Mouse (Mus musculus) embryonic stem cell, embryonic (primary cell): ENCODE measurements around the gene Mdga2.

Experiments used
- CTCF ChIA-PET, 4 experiments: fragments of 300-600 bp in 2 of 4; fragments of 350-600 bp in 2 of 4; sonication (Branson Sonifier 250); formaldehyde crosslinking; loops; one replicate each; lab custom pipeline; 2022; ENCODE audit warnings: inconsistent platforms in 2 of 4; lab: Charles Lee
- POLR2A ChIA-PET, 4 experiments: fragments of 300-600 bp in 2 of 4; fragments of 350-600 bp in 2 of 4; sonication (Branson Sonifier 250); formaldehyde crosslinking; loops; one replicate each; lab custom pipeline; 2022; ENCODE audit warnings: antibody characterized with exemption in 4 of 4, inconsistent platforms in 1 of 4; lab: Charles Lee

Mdga2 gene

DNA sequence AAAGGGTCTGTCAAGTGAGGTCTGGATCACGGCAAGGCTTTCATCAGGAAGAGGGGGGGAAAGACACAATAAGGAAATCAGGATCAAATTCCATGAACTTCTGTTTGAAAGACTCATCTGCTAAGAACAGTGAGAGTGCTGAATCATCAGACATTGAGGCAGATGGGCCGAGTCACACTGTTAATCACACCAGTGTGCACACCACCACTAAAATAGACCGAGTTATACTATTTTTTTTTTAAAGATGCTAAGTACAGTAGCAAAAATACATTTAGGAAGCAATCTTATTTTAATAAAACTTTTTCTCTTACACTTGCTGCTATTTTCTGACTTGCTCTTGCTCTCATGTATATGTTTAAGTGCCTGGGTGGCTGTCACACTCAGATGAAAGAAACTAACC lies 382.0 kb downstream of the Mdga2 start:
- ChIA-PET POLR2A (interaction anchor here in 1 of 4 experiments (0.6 kb wide), 1 partner anchor 311 kb away, joined by 3 read pairs; no protein-coding TSS in a partner anchor), CTCF (no interaction called here)

DNA sequence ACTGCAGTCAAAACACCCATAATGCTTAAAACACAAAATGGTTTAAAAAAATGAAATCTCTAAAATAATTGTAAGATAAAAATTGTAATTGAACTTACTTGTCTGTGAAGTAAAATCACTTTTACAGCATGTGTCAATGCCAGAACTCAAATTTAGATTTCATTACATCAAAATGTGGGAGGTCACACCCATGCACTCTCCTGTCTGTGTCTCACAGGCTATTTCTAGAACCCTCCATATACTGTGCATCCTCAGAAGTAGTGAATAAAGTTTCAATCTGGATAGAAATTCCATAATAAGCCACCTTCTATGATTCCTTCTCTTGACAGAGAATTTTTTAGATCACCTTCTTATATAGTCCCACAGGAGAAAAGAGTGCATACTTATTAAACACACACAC lies 466.7 kb downstream of the Mdga2 start:
- POLR2A ChIA-PET: no interaction called here

DNA sequence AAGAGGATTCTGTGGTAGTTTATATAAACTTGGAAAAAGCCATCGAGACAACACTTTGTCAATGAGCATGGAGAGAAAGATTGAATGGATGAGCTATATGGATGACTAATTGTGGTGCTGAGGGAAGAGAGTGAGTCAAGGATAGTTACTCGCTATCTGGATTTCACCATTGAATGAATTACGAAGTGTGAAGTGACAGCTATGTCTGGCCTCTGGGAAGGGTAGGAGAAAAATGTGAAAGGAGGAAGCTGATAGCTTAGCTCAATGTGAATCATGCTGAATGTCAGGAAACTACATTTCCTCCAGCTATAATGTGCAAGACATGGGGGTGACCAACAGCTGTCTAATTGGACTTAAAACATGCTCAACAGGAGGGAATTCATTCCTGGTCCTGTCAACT lies 487.8 kb downstream of the Mdga2 start:
- ChIA-PET POLR2A (no interaction called here), CTCF (no interaction called here)

More for the DNA sequence above, 466.7 kb downstream of the Mdga2 start:
- CTCF ChIA-PET: no interaction called here

DNA sequence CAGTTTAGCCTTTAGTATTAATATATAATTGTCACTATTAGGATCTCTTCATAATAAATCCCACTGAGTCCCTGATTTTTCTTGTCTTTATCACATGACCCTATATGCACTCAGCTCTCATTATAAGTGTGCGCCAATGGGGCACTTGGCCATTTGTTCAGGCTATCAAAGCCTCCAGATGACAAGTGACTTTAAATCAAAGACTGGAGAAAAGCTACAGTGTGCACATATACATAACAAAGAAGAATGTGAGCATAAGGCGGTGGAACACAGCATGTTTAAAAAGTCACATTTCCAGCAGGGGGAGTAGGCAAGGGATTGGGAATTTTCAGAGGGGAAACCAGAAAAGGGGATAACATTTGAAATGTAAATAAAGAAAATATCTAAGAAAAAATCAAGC lies 497.9 kb downstream of the Mdga2 start:
- ChIA-PET POLR2A (no interaction called here), CTCF (no interaction called here)

DNA sequence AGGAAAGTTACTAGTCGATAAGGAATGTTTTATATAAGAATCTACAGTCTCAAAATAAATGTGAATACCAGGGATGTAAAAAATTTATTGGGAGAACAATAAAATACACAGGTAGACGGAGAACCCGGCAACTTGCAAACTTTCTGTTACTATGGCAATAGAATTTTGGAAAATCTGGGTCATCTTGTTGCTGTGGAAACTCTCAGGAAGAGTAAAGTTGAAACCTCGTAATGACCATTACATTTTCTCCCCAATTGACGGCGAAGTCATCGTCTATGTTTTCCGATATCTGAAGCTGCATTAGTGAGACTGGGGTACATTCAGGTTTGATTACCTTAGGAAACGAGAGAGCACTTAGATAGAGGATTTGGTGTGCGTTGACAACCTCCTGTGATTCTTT lies 514.0 kb downstream of the Mdga2 start:
- POLR2A ChIA-PET: no interaction called here
- CTCF ChIA-PET: no interaction called here

DNA sequence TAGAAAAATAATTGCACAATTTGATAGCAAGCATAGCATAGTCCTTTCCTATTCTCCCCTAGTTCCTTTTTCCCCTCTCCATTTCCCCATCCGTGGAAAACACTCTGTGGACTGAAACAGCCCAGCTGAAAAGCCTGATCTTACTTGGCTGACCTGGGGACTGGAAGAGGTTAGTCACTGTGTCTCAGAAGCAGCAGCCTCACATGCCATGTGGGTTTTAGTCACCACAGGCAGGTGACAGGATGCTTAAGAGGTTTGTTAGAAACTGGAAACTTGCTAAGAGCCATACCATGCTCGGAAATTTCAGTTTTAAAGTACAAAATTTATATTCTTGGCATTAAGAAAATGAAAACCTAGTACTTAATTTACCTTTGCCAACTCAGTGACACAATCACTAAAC lies 514.9 kb downstream of the Mdga2 start:
- CTCF ChIA-PET: no interaction called here
- POLR2A ChIA-PET: no interaction called here

GRCm38 (mm10) chr12:66705015-66705414 lies 517.3 kb downstream of the Mdga2 start:
- CTCF ChIA-PET: interaction anchor here in 1 of 4 experiments (0.6 kb wide), 1 partner anchor 16 kb away, joined by 4 read pairs; no protein-coding TSS in a partner anchor

GRCm38 (mm10) chr12:66702781-66703180 lies 519.6 kb downstream of the Mdga2 start:
- ChIA-PET CTCF (no interaction called here), POLR2A (no interaction called here)

More at GRCm38 (mm10) chr12:66705015-66705414, 517.3 kb downstream of the Mdga2 start:
- POLR2A ChIA-PET: no interaction called here

GRCm38 (mm10) chr12:66679558-66679957 lies 542.8 kb downstream of the Mdga2 start:
- CTCF ChIA-PET: no interaction called here
- POLR2A ChIA-PET: no interaction called here

DNA sequence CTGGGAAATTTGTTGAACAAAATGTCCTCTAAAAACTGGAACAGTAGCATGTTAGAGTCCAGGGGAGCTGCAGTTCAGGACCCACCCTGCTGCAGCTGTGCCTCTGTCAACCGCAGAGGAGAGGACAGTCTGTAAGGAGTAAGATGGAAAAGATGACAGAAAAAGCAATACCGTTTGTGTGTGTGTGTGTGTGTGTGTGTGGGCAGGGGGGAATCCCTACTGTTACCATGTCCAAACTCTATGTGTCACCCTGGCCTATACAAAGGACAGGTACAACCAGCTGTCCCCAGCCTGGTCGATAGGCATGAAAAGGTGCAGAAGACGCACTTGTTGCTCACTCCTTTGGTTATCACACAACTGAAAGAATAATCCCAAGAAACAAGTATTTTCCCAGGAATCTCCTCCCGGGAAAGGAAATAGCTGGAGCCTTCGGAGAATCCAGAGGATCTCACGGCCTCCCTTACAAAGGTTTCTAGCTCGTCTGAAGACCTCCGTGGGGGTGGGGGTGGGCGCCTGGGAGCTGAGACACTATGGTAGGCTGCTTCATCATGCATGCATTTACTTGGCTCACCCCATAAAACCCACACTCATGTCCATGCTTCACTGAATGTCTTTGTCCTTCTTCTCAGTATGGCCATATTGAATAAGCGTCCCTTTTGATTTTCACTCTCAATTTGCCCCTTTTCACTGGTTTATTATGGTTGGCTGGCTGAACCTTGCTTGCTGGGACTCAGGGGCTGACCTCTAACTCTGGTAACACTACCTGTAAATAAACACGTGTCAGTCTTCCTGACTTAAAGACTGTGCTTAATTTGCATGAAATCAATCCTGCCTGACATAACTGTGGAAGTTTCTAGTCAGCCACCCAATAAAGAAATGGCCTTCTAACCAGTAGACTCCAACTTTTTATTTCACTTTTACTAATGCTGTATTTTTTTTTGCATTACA lies 573.5 kb downstream of the Mdga2 start:
- CTCF ChIA-PET: no interaction called here
- POLR2A ChIA-PET: no interaction called here

DNA sequence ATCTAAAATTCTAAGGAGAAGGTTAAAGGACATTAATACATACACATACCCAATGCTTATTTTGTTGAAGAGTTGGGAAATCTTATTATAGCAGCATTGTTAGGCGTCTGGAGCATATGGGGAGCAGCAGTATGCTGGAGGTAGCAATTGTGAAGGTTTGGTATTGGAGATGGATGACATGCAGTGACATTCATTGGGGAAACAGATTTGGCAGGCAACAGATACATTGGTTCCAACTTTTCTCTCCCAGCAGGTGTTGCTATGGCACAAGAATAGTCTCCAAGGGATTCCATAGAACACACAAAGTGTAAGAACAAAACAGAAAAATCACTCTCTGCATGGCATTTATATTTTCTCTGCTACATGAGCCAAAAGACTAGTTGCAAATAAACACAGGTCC lies 581.9 kb downstream of the Mdga2 start:
- POLR2A ChIA-PET: no interaction called here
- CTCF ChIA-PET: no interaction called here

DNA sequence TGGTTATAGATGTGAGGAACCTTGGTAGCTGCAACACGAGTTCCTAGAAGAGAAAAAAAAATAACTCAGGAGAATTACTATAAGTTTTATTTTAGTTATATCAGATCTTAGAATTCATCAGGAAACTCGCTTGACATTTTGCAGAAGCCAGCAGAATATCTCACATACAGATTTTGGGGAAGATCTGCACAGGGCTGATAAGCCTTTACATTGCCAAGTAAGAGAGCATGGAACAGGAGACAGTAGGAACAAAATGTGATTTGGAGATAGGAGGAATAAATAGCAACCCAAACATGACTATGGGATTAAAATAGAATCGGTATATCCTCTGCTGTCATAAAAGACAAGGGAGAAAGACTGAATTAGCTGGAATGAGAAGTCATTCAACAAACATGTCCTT lies 602.4 kb downstream of the Mdga2 start:
- ChIA-PET CTCF (no interaction called here), POLR2A (no interaction called here)

DNA sequence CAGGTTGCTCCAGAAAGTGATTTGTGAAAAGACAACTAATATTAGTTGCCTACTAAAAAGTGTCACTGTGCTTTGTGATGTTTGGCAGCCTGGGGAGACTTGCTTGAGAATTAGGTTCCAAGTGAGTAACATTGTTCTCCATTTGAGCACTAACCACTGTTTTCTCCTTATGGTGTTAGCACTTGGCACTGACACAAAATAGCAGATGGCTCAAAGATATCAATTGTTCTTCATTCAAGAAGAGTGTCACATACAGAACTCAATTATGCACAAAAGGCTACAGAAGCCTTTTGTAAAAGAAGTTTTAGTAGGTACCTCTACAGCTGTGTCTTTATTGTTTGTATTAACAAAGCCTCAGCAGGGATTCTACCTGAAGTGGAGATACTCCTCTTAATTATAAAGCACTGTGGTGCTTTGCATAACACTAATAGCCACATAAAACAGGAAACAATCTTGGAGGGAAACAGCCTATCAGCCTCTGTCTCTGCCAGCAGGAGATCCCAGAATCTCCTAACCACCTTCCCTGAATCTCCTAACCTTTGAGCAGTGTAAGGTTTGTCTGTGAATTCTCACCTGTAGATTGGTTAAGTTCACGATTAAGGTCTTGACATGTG lies 630.6 kb downstream of the Mdga2 start:
- POLR2A ChIA-PET: no interaction called here
- CTCF ChIA-PET: no interaction called here

DNA sequence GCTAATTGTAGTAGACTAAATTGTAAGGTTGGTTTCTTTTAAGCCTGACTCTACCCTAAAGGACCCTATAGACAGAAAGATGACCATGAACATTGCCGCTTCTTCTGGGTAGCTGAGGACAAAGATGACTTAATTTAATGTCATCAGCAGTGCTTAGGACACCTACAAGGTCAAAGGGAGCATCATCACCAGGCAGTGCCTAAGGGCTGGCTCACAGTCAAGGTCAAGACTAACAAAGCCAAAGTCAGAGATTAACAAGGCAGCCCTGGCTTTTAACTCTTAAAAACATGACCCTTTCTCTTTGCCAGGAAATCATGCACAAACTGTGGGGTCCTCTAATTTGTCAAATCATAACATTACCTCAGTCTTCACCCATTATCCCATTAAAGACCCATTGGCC lies 657.0 kb downstream of the Mdga2 start:
- CTCF ChIA-PET: no interaction called here
- POLR2A ChIA-PET: no interaction called here

- POLR2A ChIA-PET: no interaction called here
Observed at GRCm38 (mm10) chr12:66556846-66557245, 665.5 kb downstream of the Mdga2 start.

GRCm38 (mm10) chr12:66556178-66556820 lies 666.0 kb downstream of the Mdga2 start:
- CTCF ChIA-PET: no interaction called here
- POLR2A ChIA-PET: no interaction called here

More at GRCm38 (mm10) chr12:66556846-66557245, 665.5 kb downstream of the Mdga2 start:
- CTCF ChIA-PET: no interaction called here

GRCm38 (mm10) chr12:66524973-66525372 lies 697.4 kb downstream of the Mdga2 start:
- ChIA-PET CTCF (no interaction called here), POLR2A (no interaction called here)

- ChIA-PET POLR2A (no interaction called here), CTCF (no interaction called here)
Observed at GRCm38 (mm10) chr12:66499258-66499657, 723.1 kb downstream of the Mdga2 start.

GRCm38 (mm10) chr12:66470868-66471267 lies 751.5 kb downstream of the Mdga2 start:
- ChIA-PET POLR2A (no interaction called here), CTCF (no interaction called here)

DNA sequence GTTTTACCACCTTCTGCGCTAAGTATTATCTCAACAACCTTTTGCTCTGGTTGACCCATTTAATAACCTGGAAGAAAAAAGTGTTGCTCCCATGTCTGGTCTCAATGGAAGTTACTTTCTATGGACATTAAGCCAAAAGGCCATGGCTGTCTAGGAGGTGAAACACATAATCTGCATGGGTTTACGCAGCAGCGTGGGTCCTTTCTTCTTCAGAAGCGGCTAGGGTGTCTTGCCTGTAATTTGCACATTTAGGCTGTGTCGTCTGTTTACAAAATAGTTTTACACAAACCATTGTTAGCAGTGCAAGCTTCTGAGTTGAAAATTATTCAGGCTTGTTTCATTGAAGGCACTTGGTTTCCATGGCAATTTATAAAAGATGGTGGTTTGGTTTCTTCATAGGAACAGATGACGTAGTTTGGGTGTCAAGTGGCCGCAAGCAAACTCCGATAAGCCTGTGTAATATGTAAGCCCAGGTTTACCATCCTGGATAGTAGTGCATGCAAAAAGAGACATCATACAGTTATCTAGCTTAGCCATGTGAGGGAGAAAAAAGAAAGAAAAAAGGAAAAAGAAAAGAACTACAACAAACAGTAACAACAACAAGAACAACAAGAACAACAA lies 752.0 kb downstream of the Mdga2 start:
- ChIA-PET CTCF (no interaction called here), POLR2A (no interaction called here)
